Mouse (Mus musculus): ENCODE measurements around the gene Olfr1364. TPM values are rescaled to one million over a fixed set of nuclear protein-coding genes. Genes with fewer than 3 reads are reported as not detected.
A peak's percentile ranks its signal among the peaks of the same experiment; 100 is the strongest.

Gene Olfr1364
- total RNA-seq (2021): not detected
- long read RNA-seq: 0 reads

DNA sequence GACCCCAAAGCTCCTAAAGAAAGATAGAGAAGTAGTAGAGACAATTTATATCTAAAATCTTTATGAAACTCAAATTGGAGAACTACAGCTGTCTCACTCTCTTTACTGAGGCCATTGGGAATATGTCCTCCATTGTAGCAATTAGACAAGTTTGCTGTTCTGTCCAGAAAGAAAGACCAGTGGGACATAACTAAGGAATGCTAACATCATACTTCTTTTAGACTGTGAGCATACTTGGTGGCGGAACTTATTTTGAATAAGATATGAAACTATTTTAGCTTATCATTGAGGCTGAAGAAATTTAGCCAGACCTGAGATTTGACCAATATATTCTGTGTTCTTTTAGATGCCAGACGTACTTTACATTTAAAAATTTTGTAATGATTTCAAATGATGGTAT lies at the start of gene Olfr1364:
Gene Olfr1364 (minus strand): TSS at position 101 of the 400 bp plus-strand sequence.
- no peak for DNase-seq (ENCODE audit: low spot score in 2 of 2)

DNA sequence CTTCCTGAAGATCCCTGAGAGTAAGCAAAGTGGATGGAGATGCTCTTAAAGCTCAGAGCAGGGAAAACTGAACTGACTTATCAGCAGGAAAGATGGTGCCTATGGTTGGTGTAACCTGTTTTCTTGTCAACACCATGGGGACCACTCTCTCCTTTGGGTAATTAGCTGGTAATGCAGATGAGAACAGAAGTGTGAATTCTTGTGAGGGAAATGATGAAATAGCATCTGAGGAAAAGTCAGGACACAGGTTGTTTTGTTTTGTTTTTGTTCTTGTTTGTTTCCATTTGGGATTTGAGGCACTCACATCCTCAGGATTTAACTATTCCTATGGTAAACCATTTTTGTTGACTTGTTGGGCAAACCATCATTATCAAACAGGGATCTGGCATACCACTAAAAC lies 32.4 kb upstream of the Olfr1364 start, which contains the start of gene Olfr1362:
Gene Olfr1362 (minus strand): TSS at position 101 of the 400 bp plus-strand sequence.
- no peak for DNase-seq (ENCODE audit: low spot score in 2 of 2)

DNA sequence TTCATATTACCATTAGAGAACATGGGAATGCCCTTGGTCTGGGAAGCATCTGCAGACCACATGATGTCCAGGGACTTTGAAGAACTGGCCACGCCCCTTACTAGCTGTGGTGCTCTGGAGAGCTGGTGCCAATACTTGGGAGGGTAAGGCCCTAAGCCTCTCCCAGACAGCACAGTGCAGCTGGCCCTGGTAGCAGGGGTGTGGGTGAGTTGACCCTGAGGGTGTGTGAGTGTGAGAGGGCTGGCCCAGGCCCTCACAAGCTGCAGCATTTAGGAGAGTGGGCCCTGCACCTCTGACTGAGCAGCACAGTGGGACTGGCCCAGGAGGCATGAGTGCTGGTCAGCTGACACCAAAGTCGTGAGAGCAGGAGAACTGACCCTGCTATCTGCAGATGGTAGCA lies 10.1 kb upstream of the Olfr1364 start:
- no peak for DNase-seq (ENCODE audit: low spot score in 2 of 2)

DNA sequence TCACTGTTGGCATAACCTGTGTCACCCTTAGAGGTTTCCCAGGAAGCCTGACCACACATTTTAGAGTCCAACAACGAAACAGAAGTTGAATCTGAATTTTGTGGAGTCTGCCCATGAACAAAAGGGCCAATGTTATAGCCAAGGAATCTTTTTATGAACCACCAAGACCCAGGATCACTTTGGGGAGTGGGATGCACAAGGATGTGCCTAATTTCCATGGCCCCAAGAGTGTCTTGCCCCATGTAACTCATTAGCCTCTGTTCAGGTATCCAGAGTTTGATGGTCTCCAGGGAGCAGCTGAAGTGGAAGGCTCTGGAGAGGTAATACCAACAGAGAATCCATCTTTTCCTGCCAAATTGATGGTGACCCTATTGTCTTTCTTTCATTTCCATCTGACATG lies 21.8 kb downstream of the Olfr1364 start, which contains the start of gene Olfr1535:
Gene Olfr1535 (minus strand): TSS at position 101 of the 400 bp plus-strand sequence.
- DNase-seq (ENCODE audit: low spot score in 2 of 2): no peak

DNA sequence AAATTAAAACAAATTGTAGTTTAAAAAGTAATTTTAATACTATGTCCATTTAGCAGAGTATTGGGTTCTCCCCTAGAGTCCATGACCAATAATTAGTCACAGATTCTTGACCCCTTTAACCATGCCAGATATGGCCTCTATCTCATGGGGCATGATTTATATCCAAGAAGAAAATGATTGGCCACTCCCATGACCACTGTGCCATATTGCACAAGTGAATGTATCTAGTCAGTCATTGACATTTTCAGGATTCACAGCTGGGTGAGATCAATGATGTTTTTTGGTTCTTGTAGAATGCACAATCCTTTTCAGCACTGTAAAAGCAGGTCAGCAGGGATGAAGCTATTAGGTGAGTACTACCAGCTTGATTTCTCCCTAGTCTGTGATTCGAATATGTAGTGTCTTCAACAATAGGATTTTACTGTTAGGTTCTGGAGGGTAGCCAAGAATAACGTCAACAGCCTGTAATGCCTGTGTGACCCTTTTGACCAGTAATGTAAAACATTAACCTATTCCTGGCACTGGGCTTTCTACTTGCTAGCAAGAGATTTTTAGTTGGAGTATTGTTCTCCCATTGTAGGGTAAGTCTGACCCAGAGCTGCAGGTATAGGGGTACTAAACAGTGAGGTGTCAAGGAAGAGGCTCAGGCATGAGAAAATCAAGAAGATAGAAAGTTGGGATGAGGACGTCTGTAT lies 31.0 kb downstream of the Olfr1364 start:
- DNase-seq (ENCODE audit: low spot score in 2 of 2): no peak

DNA sequence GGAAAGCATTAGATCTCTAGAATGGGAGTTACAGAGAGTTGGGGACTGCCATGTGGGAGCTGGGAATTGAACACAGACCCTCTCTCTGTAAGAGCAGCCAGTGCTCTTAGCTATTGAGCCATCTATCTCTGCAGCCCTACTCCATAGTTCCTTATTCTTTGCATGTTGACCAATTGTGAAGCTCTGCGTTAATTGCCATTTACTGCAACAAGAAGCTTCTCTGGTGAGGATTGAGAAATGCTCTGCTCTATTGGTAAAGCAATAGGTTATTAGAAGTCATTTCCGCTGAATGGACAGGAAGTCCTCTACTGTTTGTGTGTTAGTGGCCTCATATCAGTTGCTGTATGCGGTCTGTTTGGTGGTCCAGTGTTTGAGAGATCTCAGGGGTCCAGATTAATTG lies 32.1 kb downstream of the Olfr1364 start:
- no peak for DNase-seq (ENCODE audit: low spot score in 2 of 2)

DNA sequence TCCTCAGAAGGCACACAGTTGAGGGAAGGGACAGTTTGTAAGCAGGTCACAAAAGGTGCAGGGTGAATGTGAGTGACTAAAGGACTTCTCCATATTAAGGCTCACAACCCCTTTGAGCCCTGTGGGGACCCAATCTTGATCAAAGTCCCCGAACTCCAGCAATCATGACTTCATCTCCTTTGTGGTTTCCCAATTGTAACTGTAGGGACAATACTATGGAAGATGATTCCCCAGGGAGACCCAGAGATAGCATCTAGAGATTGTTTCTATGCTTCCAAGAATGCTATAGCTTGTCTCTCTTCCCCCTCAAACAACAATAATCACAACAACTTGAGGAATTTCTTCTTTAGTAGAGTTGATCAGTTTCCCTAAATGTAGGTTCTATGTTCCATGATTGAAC lies 38.9 kb downstream of the Olfr1364 start, which contains the start of gene Olfr1366:
Gene Olfr1366 (minus strand): TSS at position 101 of the 400 bp plus-strand sequence.
- DNase-seq (ENCODE audit: low spot score in 2 of 2): no peak

DNA sequence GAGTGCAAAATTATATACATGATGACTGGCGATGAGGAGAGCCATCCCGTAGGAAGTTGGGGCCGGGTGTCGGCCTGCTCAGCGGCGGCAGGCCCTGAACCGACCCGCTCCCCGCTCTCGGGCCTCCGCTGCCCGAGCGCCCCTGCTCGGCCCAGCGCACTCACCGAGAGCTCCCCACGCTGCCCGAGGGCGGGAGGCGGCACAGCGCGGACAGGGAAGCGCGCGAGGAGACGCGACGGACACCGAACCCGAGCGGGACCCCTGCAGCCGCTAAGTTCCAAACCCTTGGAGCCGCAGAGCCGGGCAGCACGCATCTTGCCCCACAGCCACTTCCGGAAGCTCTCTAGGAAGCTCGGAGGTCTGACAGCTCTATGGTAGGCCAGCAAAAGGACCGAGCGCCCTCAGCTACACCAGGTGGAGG lies 50.8 kb downstream of the Olfr1364 start, which contains the start of gene Zkscan8:
Gene Zkscan8 (minus strand): TSS at position 340 of the 421 bp plus-strand sequence.
- peak; percentile 86 to 92 for DNase-seq (ENCODE audit: low spot score in 2 of 2)

DNA sequence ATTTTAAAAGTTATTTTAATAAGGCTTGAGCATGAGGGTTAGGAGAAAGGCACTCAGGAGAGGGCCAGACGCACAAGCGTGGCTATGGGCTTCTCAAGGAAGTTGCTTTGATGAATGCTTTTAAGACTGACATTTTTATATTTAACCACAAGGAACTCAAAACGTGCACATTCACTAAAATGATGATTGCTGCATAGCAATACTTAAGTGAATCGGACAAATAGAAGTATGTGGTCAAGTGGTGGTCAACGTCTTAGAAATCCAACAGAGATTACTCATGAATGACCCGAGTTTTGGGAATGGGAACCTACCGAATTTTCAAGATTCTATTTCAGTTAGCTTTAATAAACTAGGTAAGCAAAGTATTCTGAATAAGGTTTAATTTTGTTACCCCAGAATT lies 51.4 kb downstream of the Olfr1364 start:
- no peak for DNase-seq (ENCODE audit: low spot score in 2 of 2)

Other genes with a start within 250 kb of the Olfr1364 start
- gene Olfr1367, start 234.8 kb downstream of the Olfr1364 start, total RNA-seq (2021): not detected
- gene Zscan12, start 218.9 kb downstream of the Olfr1364 start, total RNA-seq (2021): 10 to 100 TPM in 1 of 2 experiments, 1 to 10 TPM in 1; 9.9 to 10.2 TPM
- gene Zkscan3, start 179.0 kb downstream of the Olfr1364 start, total RNA-seq (2021): 10 to 100 TPM; 41.7 to 42.0 TPM
- 1 to 10 TPM; 1.4 to 1.7 TPM for gene Pgbd1, start 140.7 kb downstream of the Olfr1364 start, total RNA-seq (2021)
- 10 to 100 TPM; 26.9 to 29.4 TPM for gene Zscan26, start 128.0 kb downstream of the Olfr1364 start, total RNA-seq (2021)
- 1 to 10 TPM; 1.0 to 1.2 TPM for gene Nkapl, start 113.2 kb downstream of the Olfr1364 start, total RNA-seq (2021)
- 1 to 10 TPM; 6.6 to 7.9 TPM for gene Zkscan4, start 102.9 kb downstream of the Olfr1364 start, total RNA-seq (2021)
- not detected for gene Gm10065, start 102.3 kb downstream of the Olfr1364 start, total RNA-seq (2021)
- gene AK157302, start 86.5 kb downstream of the Olfr1364 start, total RNA-seq (2021): 10 to 100 TPM; 16.0 to 17.7 TPM
- gene Gm11273, start 80.3 kb downstream of the Olfr1364 start, total RNA-seq (2021): 10 to 100 TPM; 48.8 to 72.4 TPM
- gene Zkscan8, start 50.6 kb downstream of the Olfr1364 start, total RNA-seq (2021): 10 to 100 TPM; 12.9 to 15.9 TPM
- not detected for gene Olfr1366, start 39.0 kb downstream of the Olfr1364 start, total RNA-seq (2021)
- not detected for gene Olfr1535, start 21.9 kb downstream of the Olfr1364 start, total RNA-seq (2021)
- not detected for gene Olfr1362, start 32.3 kb upstream of the Olfr1364 start, total RNA-seq (2021)
- not detected for gene Olfr11, start 60.8 kb upstream of the Olfr1364 start, total RNA-seq (2021)
- gene Olfr1361, start 81.6 kb upstream of the Olfr1364 start, total RNA-seq (2021): not detected
- not detected for gene Olfr1360, start 95.6 kb upstream of the Olfr1364 start, total RNA-seq (2021)
- not detected for gene Olfr1359, start 116.4 kb upstream of the Olfr1364 start, total RNA-seq (2021)
- gene Hist1h2bl, start 134.4 kb upstream of the Olfr1364 start, total RNA-seq (2021): 10 to 100 TPM; 55.7 to 83.1 TPM
- gene Hist1h2ai, start 134.7 kb upstream of the Olfr1364 start, total RNA-seq (2021): 10 to 100 TPM; 69.8 to 77.4 TPM
- 100 to 1,000 TPM; 100 to 141 TPM for gene Hist1h3h, start 135.9 kb upstream of the Olfr1364 start, total RNA-seq (2021)
- 10 to 100 TPM; 17.6 to 20.3 TPM for gene Hist1h2bm, start 140.3 kb upstream of the Olfr1364 start, total RNA-seq (2021)
- gene Hist1h4j, start 153.3 kb upstream of the Olfr1364 start, total RNA-seq (2021): 10 to 100 TPM; 22.7 to 23.3 TPM
- gene Hist1h4k, start 168.7 kb upstream of the Olfr1364 start, total RNA-seq (2021): 100 to 1,000 TPM; 312 to 419 TPM
- gene Hist1h2ak, start 172.1 kb upstream of the Olfr1364 start, total RNA-seq (2021): 10 to 100 TPM; 27.8 to 28.5 TPM
- gene Hist1h2bn, start 172.4 kb upstream of the Olfr1364 start, total RNA-seq (2021): 10 to 100 TPM; 26.0 to 38.7 TPM
- gene Hist1h1b, start 198.9 kb upstream of the Olfr1364 start, total RNA-seq (2021): 10 to 100 TPM; 33.1 to 44.1 TPM
- 100 to 1,000 TPM in 1 of 2 experiments, 10 to 100 TPM in 1; 85.1 to 110 TPM for gene Hist1h3i, start 201.6 kb upstream of the Olfr1364 start, total RNA-seq (2021)
- 10 to 100 TPM; 11.0 to 16.4 TPM for gene Hist1h2an, start 205.5 kb upstream of the Olfr1364 start, total RNA-seq (2021)
- 10 to 100 TPM; 22.4 to 23.5 TPM for gene Hist1h2bp, start 205.7 kb upstream of the Olfr1364 start, total RNA-seq (2021)
- gene Hist1h2bq, start 228.4 kb upstream of the Olfr1364 start, total RNA-seq (2021): 10 to 100 TPM; 52.8 to 66.3 TPM
- gene Hist1h2ao, start 228.7 kb upstream of the Olfr1364 start, total RNA-seq (2021): 10 to 100 TPM; 36.4 to 41.0 TPM
- 100 to 1,000 TPM; 214 to 219 TPM for gene Hist1h4m, start 230.0 kb upstream of the Olfr1364 start, total RNA-seq (2021)